Mouse (Mus musculus): ENCODE results near the gene Mtfp1.
"Not testable (repeated sequence)": the region's sequence is repeated elsewhere in the genome, so short reads cannot be mapped to it uniquely, and the experiment has no call there.

Mtfp1 gene

DNA sequence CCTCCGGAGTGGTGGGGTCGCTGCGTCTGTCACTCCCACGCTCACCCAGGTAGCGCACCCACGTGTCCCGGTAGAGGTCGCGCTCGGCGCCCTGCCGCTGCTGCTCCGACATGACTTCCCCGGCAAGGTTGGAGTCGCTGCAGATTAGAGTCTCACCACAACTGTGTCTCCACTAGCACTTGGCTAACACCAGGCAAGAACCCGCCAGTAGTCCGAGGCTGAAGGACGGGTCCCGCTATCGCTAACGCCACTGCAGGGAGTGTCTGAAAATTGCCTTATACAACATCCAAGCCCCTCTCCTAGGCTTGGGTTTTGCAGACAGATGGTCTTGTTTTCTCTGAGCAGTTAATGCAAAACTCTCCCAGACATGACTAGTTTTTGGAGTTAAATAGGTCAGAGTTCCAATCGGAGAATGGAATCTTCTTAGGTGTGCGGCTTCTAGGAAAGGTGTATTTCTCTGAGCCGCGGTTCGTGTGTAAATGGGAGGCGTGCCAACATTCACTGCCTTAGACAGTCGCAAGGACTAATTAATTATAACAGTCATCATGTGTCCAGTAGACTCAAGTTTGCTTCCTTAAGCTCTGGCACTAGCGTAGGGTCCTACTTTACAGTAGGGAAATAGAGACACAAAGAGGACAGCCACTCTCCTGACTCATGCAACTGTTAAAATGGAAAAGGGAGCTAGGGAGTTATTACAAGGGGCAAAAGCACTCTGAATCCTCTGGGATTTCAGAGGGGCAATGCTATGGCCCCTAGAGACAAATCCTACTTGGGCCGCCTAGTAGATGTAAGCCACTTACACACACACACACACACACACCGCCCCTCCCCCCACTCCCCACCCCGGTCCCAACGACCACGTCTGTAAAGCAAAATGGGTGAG, at the start of gene Mtfp1:
Gene Mtfp1, minus strand, starts transcription at position 275 of the 883 bp plus-strand sequence.
- peak; percentile 70 for DNase-seq (ENCODE audit: low spot score)

DNA sequence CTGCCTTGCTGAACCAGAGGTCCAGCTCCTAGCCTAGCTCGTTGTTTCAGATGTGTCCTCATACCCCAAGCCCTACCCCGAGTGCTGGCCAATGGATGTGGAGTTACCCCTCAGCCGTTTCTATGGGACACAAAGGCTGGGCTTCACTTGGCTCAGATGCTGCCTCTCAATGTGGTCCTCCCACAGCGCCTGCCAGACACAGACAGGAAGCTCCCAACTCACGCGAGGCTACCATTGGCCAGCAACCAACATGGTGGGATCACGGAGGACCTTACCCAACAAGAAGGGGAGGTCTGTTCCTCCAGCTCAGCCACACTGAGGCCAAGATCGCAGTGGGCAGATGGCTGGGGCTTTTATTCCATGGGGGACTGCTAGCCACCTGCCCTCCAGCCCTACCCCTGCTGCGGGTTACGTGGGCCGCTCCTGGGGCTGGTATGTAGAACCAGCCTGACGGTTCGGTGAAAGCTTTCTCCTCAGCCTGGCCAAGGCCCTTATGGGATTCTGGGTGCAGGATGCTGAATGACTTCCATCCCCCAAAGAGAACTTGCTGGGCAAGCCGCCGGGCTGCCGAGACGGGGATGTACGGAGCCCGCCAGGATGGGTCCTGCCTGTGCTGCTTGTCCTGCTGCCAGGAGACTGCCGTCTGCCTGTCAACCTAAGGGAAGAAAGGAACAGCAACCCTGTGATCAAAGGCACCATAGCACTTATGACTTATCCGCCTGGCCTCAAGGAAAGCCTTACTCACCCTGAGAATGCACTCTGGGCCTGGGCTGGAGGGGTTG, 48.2 kb upstream of the Mtfp1 start:
- no peak for DNase-seq (ENCODE audit: low spot score)

DNA sequence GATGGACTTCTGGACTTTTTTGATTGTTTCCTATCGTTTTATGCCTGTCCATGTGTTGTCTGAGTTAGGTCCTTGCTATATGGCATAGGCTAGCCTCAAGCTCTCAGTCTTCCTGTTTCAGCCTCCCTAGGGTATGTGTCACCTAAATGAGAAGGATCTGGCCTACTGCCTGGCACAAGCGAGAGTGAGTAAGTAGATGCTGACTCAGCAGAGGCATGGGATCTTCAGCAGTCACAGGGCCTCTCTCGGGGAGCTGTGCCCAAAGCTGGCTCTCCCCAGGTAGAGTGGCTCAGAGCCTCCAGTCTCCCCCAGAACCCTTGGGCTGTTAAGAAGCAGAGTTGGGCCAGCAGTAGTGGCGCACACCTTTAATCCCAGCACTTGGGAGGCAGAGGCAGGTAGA, 47.1 kb upstream of the Mtfp1 start:
- no peak for DNase-seq (ENCODE audit: low spot score)

DNA sequence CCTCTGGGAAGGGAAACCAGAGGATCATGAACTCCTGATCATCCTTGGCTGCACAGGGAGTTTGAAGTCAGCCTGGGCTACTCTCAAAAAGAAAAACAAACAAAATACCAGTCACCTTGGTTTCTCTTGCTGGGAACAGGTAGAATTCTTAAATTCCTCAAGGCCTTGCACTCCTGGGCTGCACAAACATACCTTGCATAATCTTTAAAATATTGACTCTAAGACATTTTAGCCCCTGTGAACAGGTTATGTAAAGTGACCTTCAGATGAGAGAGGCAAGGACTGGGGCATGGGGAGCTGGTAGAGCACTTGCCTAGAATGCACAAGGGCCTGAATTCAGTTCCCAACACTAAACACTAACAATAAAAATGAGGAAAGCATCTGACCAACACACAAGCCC, 46.3 kb upstream of the Mtfp1 start:
- no peak for DNase-seq (ENCODE audit: low spot score)

DNA sequence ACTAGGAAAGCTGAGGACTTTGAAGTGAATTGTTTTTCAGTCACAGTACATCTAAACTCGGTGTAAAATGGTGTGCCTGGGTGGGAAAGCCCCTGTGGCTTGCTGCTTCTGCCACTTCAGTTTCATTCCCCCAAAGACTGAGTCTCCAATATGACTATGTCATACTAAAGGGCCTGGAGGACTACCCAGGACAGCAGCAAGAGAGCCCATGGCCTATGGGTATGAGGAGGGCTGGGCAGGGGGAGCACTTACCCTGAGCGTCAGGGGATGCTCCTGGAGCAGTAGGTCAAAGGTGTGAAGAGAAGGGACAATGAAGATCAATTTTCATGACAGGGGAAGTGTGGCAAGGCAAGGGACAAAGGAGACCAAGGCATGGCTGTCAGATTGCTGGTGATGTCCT, 43.7 kb upstream of the Mtfp1 start:
- DNase-seq (ENCODE audit: low spot score): no peak

DNA sequence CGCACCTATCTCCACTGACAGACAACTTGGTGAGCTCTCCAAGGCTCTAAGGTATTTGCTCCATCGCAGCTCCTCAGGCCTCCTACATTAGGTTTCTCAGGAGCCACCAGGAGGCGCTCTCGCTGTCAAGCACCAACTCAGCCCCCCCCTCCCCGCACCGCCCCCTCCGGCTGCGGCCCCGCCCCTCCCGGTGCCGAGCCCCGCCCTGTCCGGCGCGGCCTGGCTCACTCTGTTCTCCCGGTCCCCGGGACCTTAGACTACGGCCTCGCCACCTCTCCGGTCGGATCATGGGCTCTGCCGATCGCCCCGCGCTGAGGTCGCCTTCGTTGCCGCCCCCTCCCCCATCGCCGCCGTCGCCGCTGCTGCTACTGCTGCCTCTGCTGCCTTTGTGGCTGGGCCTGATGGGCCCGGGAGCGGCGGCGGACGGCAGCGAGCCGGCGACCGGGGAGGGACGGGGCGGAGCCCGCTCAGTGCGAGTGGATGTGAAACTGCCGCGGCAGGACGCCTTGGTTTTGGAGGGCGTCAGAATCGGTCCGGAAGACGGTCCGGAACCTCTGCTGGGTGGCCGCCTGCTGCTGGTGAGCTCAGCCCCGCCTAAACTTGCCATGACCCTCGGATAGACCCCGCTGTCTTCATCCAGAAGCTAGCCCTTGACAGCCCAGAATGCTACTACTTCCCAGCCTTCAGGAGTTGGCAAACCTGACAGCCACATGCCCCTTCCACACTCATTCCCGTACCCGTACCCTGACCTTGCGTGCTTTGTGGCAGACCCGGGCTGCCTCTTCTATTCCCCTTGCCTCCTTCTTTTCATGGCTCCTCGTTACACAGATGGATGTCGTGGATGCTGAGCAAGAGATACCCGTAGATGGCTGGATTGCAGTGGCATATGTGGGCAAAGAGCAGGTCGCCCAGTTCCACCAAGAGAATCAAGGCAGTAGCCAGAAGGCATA, 40.0 kb upstream of the Mtfp1 start, which contains the start of gene Rnf215:
Gene Rnf215, plus strand, starts transcription at position 217 of the 950 bp plus-strand sequence.
- DNase-seq (ENCODE audit: low spot score): peak; percentile 69

DNA sequence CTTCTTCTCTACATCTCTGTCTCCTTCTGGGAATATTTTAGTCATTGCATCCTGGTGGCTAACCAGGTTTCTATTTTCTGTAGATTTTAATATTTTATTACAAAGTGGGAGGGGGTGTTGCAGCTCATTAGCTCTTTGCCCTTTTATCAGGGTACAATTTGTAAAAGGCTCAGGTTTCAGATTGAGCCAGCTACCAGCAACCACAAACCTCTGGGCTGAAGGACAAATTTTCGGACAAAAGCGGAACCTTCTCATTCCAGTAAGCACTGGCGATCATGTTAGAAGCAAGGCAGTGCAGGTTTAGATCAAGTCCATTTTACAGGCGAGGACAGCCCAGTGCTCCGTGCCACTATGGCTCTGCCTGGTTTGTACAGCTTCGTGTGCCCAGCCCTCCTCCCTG, 39.2 kb upstream of the Mtfp1 start:
- no peak for DNase-seq (ENCODE audit: low spot score)

DNA sequence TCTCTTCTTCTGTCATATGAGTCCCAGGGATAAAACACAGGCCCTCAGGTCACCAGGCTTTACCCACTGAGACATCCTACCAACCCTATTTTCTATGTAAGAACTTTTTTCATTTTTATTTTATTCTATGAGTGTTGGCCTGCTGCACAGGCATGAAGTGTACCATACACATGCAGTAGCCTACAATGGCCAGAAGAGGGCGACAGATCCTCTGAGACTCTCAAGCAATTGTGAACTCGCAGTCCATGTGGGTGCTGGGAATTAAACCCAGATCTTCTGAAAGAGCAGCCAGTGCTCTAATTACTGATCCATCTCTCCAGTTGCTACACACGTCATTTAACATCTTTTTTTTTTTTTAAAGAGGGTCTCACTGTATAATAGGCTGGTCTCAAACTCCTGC, 38.2 kb upstream of the Mtfp1 start:
- no peak for DNase-seq (ENCODE audit: low spot score)

DNA sequence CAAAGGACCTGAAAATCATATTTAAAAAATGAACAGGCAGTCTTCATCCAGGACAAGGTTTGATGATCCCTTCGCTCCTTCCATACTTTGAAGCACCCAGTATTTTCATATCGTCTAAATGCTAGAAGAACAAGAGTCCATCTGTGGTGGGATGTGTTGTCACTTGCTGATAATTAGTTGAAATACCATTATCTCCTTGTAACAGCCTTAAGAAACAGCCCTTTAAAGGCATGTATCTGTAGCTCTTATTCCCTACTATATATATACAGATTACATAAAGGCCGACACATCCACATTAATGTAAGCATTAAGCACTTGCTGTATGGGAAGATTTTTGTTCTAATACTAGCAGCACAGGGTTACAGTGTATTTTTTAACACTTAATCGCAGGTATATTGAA, 33.2 kb upstream of the Mtfp1 start:
- not testable (repeated sequence) for DNase-seq (ENCODE audit: low spot score)

DNA sequence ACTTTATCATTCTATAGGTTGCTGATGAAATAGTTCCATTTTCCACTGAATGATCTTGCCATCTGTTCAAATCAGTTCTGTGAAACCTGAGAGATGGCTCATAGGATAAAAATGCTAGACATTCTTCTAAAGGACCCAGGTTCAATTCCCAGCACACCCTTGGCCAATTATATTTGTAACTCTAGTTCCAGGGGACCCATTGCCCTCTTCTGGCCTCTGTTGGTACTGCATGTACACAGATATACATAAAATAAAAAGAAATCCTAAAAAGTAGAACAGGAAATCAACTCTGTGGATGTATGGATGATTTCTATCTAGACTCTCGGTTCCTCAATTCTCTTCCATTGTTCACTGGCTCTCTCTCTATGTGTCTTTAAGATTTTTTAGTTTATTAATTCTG, 31.8 kb upstream of the Mtfp1 start:
- DNase-seq (ENCODE audit: low spot score): no peak

DNA sequence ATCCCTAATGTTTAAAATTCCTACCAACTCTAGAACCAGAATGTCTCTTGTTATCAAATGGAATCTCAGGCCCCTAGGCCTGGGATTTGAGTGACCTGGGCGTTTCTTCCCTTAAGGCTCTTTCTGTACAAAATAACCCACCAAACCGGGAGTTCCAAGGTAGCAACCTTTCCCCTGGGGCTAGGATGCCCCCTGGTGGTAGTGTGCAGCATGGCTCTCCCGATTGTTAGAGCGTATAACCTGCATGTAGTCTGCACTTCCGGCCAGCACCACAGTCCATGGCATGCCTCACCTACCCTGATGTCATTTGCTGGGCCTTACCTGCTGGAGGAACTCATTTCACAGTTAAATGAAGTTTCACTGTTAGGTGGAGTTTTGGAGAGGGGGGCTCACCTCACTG, 28.7 kb upstream of the Mtfp1 start:
- no peak for DNase-seq (ENCODE audit: low spot score)

DNA sequence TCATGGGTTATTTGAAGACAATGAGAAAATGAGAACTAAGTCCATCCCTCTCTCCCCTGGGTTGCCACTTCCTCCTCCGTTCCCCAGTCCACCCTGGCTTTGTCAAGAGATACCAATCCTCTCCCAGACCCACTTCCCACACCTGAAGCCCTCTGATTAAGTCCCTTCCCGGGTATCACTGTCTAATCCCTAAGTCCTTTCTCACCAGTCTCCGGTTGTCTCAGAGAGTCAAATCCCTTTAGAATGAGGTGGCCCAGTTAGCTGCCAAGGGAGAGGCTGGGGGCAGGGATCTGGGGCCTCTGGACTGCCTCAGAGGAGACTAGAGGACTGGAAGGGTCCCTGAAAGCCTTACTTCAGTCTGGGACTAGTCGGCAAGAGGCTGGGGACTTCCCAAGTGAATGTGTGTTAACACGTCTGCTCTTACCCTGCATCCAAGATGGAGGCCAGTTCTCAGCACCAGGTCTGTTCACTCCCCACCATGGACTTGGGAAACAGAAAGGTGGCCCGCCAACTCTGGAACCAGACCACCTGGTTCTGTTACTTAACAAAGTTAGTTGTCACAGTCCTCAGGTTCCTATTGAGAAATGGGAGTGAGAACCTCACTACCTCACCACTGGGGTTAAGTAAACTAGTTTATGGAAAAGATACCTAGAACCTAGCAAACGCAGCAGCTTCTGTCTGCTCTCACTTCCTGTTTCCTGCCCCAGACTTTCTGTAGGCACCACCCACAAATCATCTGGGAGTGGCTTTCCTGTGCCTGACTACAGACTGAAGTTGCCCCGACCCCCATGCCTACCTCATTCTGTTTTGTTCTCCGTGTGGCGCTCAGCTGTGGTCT, 27.7 kb upstream of the Mtfp1 start, which contains the start of gene Sec14l2:
Gene Sec14l2, minus strand, starts transcription at position 674 of the 838 bp plus-strand sequence.
- no peak for DNase-seq (ENCODE audit: low spot score)

DNA sequence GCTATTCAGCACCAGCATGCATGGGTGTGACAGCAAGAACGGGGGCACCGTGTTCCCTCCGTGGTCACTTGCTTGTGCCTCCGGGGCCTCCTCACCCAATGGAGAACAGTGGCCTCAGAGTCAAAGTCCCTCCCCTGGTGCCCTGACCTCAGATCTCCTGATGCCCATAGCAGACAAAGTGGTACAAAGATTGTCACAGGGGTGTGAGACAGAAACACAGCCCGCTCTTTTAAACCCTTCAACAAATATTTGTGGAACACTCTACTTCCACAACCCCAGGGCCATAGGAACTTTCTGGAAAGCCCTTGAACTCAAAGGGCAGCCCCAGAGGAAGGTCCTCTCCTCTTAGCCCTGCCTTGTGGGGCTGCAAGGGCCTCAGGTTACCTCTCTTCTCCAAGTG, 27.0 kb upstream of the Mtfp1 start:
- DNase-seq (ENCODE audit: low spot score): no peak

DNA sequence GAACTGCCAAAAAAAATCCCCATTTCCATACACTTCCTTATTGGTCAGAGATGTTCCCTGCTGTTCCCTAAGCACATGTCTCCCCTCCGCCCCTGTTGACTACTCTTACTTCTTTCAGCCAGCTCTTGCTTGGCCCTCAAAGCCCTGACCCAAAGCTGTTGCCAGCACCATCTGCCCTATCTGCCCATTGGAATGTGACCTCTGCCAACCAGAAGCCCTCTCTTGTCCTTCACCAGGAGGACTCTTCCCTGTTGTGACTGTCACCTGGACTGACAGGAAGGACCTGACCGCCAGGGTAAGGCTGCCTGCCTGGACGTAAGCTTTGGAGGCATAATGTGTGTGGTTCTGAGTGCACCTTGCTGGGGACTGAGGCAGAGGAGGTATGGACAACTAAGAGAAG, 26.4 kb upstream of the Mtfp1 start:
- DNase-seq (ENCODE audit: low spot score): no peak

DNA sequence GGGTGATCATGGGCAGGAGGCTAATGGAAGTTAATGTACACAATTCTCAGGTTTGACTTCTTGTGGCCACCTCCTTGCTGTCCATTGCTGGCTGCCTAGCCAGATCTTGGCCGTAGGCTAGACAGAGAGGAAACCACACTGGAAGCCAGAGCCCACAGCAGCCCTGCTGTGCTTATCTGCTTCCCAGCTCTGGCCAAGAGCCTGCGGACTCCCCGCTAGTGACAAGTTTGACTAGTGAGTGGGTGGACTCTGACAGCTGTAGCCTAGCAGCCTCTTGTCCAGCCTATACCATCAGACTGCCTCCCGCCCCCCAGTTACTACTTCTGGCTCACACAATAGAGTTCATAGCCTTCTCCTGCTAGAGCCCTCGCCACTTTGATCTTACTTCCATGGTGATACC, 24.4 kb upstream of the Mtfp1 start:
- DNase-seq (ENCODE audit: low spot score): no peak

DNA sequence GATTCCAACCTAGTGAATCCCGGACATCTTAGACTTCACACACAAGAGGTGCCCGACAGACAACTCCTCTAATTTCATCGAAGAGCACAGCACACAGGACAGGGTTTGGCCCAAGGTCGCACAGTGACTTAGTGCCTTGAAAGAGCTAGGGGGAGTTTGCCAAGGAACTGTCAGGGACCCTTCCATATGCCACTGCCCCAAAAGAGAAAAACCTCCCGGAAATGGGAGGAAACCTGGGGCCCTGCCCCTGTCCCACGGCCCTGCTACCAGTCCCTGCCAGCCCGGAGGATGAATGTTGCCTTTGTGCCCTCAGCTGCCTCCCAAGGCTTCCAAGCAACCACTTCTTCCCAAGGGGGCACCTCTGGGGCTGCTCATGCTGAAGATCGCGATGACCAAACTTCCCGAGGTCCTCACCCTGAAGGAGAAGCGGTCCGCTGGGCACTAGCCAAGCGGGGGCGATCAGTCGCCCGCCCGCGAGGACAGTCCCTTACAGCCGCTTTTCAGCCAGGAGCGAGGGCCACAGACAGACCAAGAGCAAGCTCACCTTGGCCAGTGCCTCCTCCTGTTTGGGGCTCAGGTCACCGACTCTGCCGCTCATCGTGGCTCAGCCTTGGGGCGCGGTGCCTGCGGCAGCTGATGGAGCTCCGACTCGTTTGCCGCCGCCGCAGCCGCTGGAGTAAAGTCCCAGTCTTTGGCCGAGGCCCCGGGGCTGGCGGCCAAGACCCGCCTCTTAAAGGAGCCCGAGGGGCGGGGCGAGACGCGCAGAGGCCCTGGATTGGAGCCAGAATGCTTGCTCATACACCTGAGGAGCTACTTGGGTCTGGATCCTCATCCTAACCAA, 23.1 kb upstream of the Mtfp1 start:
- DNase-seq (ENCODE audit: low spot score): peak; percentile 35

DNA sequence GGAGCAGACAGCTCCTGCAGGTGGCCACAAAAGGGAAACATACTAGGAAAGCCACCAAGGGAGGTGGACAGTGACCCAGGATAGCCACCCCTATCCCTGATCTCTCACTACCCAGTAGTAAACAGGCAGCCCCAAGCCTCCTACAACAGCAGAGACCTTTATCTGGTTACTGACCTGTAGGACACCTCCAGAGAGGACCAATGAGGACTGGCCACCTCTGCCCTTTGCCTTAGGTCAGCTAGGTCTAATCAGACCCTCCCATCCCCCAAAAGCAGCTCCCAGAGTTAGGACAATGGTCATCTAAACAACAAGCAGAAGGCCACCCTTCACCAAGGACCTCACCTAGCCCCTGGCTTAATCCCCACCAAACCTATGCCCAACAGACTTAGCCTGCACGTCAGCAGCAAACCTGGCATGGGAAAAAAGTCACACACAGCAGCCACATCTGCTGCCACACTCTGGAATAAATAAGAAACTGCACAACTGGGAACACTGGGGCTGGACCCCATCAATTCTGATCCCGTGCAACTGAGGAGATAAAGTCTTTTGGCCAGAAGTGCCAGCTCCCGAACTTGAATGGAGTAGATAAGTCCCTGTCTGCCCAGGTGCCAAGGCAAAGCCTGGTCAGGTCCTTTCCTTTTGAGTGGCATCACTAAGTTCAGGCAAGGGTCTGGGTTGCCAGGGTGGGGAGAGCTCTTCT, 22.3 kb upstream of the Mtfp1 start:
- DNase-seq (ENCODE audit: low spot score): no peak

DNA sequence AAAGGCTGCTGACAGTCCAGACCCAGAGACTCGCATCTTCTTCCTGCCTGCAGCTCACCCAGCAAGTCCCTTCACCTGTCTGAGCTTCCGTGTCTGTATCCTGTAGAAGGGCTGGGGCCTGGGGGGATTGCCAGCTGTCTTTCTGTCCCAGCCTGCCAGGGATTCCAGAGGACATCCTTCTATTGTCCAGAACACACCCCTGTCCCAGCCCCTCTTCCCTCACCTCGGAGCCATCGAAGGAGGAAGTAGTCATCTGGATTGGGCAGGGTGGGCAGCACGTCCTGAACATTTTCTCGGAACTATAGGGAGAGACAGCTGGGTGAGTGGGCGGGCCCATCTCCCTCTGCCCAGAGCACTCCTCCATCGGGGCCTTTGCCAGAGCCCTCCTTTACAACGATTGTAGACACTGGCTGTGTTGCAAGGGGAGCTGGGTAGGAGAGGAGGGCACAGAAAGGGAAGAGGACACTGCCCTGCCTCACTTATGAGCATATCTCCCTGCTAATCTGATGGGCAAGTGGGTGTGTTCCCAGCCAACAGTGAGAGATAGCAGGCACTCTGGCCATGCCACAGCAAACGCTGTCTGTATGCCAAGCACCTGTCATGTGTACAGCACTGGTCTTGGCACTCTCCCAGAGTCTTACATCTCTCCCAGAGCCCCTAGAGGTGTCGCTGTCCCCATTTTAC, 21.4 kb upstream of the Mtfp1 start:
- DNase-seq (ENCODE audit: low spot score): no peak

DNA sequence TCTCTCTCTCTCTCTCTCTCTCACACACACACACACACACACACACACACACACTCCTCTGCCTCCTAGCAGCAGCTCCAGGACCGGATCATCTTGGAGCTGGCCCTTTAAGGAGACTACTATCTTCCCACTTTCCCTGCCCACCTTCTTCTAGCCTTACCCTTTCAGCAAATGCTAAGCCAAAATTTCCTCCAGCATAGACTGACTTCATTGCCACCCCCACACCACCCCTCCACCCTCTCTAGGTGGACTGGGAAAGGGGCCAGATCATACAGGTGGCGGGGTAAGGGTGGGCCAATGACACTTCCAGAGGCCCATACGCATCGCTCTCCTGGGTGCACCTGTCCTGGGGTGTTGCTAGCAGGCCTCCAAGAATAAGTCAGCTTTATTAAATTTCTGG, 20.2 kb upstream of the Mtfp1 start:
- no peak for DNase-seq (ENCODE audit: low spot score)

Measured in ovary, adult 18-20 months (tissue).